Mouse (Mus musculus) liver, embryonic 14.5 days (tissue): Measurements from ENCODE around the gene Plac9a. TPM values are rescaled to one million over a fixed set of nuclear protein-coding genes. Genes with fewer than 3 reads are reported as not detected.
"Not testable (repeated sequence)": the region's sequence is repeated elsewhere in the genome, so short reads cannot be mapped to it uniquely, and the experiment has no call there.

Source experiments
- ATAC-seq: fragments of 200-750 bp; cut with Nextera tagmentation; 2 replicates; pipeline ENCODE4 v1.8.0; 2017; ENCODE audit warnings: moderate number of reproducible peaks, mild to moderate bottlenecking, moderate library complexity; ENCODE audit not compliant: insufficient read depth
- DNase-seq, 3 experiments: peaks; one replicate each; pipeline ENCODE4 v3.0.0-alpha.2; 2012 to 2013; ENCODE audit warnings: low read depth in 3 of 3, low spot score in 3 of 3
- H3K27ac ChIP-seq: fragments of 300-500 bp; sonication (generic); 2 replicates; pipeline ENCODE4 v1.5.1; 2014; ENCODE audit warnings: moderate library complexity, mild to moderate bottlenecking, control low read depth, inconsistent platforms
- H3K27me3 ChIP-seq: fragments of 300-500 bp; sonication (generic); 2 replicates; pipeline ENCODE4 v1.6.1; 2014; ENCODE audit warnings: mild to moderate bottlenecking, low read length, moderate library complexity; ENCODE audit not compliant: control insufficient read depth, insufficient read depth
- H3K36me3 ChIP-seq: fragments of 300-500 bp; sonication (generic); replicated peaks from 2 replicates; pipeline ENCODE4 v1.6.1; 2014; ENCODE audit warnings: low read depth; ENCODE audit not compliant: control insufficient read depth, insufficient read depth
- H3K4me1 ChIP-seq, 2 experiments: fragments of 200-500 bp in 1 of 2; fragments of 300-500 bp in 1 of 2; sonication (generic) in 1 of 2; replicated peaks; 2 replicates each; pipeline ENCODE4 v1.6.1; 2012 to 2014; ENCODE audit warnings: antibody characterized with exemption in 1 of 2, inconsistent platforms in 1 of 2, low read length in 1 of 2; ENCODE audit not compliant: control insufficient read depth in 2 of 2, insufficient read depth in 2 of 2
- H3K4me2 ChIP-seq: fragments of 300-500 bp; sonication (generic); 2 replicates; pipeline ENCODE4 v1.6.1; 2014; ENCODE audit warnings: low read depth, mild to moderate bottlenecking, control low read depth, moderate library complexity
- H3K4me3 ChIP-seq, 2 experiments: fragments of 200-500 bp in 1 of 2; fragments of 300-500 bp in 1 of 2; sonication (generic) in 1 of 2; 2 replicates each; pipeline ENCODE4 v1.5.1; 2012 to 2014; ENCODE audit warnings: low read depth in 2 of 2, low read length in 2 of 2, mild to moderate bottlenecking in 2 of 2, control low read depth in 1 of 2, inconsistent platforms in 1 of 2, moderate library complexity in 1 of 2; ENCODE audit not compliant: insufficient read depth in 1 of 2
- H3K9ac ChIP-seq: fragments of 300-500 bp; sonication (generic); replicated peaks from 2 replicates; pipeline ENCODE4 v1.6.1; 2014; ENCODE audit warnings: mild to moderate bottlenecking, control low read depth, moderate library complexity
- H3K9me3 ChIP-seq: fragments of 300-500 bp; sonication (generic); 2 replicates; pipeline ENCODE4 v1.6.1; 2016; ENCODE audit warnings: low read length, mixed read lengths; ENCODE audit not compliant: control insufficient read depth
- CTCF ChIP-seq: IDR thresholded peaks from 2 replicates; pipeline ENCODE4 v1.5.1; 2016; ENCODE audit warnings: antibody characterized with exemption, low read depth, control low read depth
- EP300 ChIP-seq: IDR thresholded peaks from 2 replicates; pipeline ENCODE4 v1.6.1; 2016; ENCODE audit warnings: antibody characterized with exemption, low read depth
- WGBS: fragments of 180-500 bp; shearing (Covaris S2); extraction: QIAGEN DNeasy Blood & Tissue Kit; methylation state at CpG from one replicate; pipeline ENCODE4 v1.1.7; 2014; ENCODE audit not compliant: insufficient replicate concordance; 5-methylcytosine and 5-hydroxymethylcytosine counted together
- polyA plus RNA-seq, 2 experiments: library from polyadenylated mRNA; depleted of rRNA in 1 of 2; stranded (reverse) in 1 of 2; unstranded in 1 of 2; fragments of >200 nt; fragmentation: Nextera tagmentation in 1 of 2; extraction: Ambion mirVana in 1 of 2; gene quantifications; 2 replicates each; pipeline versions ENCODE4 v1.2.1 to v1.2.3; 2012 to 2014

Gene Plac9a
- polyA plus RNA-seq, 2 experiments: 0.21 TPM; not detected in 1

- Histone ChIP-seq H3K27me3 (no peaks in the 10 kb centered on the region), H3K4me1 (peaks cover 0 to 6% of the 10 kb centered on the region in 2 experiments; a peak in 2 of 4 replicates), H3K27ac (no peak overlapping the region), H3K9ac (no peak overlapping the region), H3K9me3 (no peaks in the 10 kb centered on the region), H3K4me3 (no peak overlapping the region), H3K4me2 (no peak overlapping the region), H3K36me3 (no peaks in the 10 kb centered on the region)
- WGBS: 57% methylated on average over 6 of the region's 6 CpGs
- DNase-seq: no peak
- ATAC-seq: no peak
- TF ChIP-seq EP300 (no peak), CTCF (no peak)
Observed at GRCm38 (mm10) chr14:25851189-25851588, 51.7 kb downstream of the Plac9a start.

- DNase-seq: no peak
- Histone ChIP-seq H3K4me3 (no peak overlapping the region), H3K27ac (no peak overlapping the region), H3K36me3 (no peaks in the 10 kb centered on the region), H3K9ac (no peak overlapping the region), H3K27me3 (no peaks in the 10 kb centered on the region), H3K9me3 (no peaks in the 10 kb centered on the region), H3K4me2 (no peak overlapping the region), H3K4me1 (peaks cover 0 to 1% of the 10 kb centered on the region in 2 experiments; a peak in 2 of 4 replicates)
- ATAC-seq: no peak
- 68% methylated on average over 2 of the region's 2 CpGs for WGBS
- no peak for TF ChIP-seq CTCF
- no peak for TF ChIP-seq EP300
Observed at GRCm38 (mm10) chr14:25850433-25850832, 52.5 kb downstream of the Plac9a start.

GRCm38 (mm10) chr14:25848708-25849107, 54.2 kb downstream of the Plac9a start:
- H3K36me3 ChIP-seq, H3K4me2 ChIP-seq, H3K4me3 ChIP-seq, H3K4me1 ChIP-seq, H3K27ac ChIP-seq, H3K27me3 ChIP-seq, H3K9ac ChIP-seq, ATAC-seq, DNase-seq, H3K9me3 ChIP-seq: not testable (repeated sequence)
- 77% methylated on average over 3 of the region's 4 CpGs for WGBS

GRCm38 (mm10) chr14:25848237-25848636, 54.7 kb downstream of the Plac9a start:
- no peaks in the 10 kb centered on the region; a peak in 1 of 4 replicates for H3K4me1 ChIP-seq
- no peak overlapping the region for H3K4me3 ChIP-seq
- no peak overlapping the region for H3K27ac ChIP-seq
- no peak for DNase-seq
- 77% methylated on average over 6 of the region's 6 CpGs for WGBS
- no peaks in the 10 kb centered on the region for H3K27me3 ChIP-seq
- no peaks in the 10 kb centered on the region for H3K9me3 ChIP-seq
- no peak overlapping the region for H3K4me2 ChIP-seq
- H3K9ac ChIP-seq: no peak overlapping the region
- H3K36me3 ChIP-seq: no peaks in the 10 kb centered on the region
- no peak for ATAC-seq
- TF ChIP-seq EP300 (no peak), CTCF (no peak)

- Histone ChIP-seq H3K36me3 (no peaks in the 10 kb centered on the region), H3K4me3 (no peak overlapping the region), H3K27ac (no peak overlapping the region), H3K4me2 (no peak overlapping the region), H3K9me3 (no peaks in the 10 kb centered on the region), H3K4me1 (peaks cover 0 to 3% of the 10 kb centered on the region in 2 experiments; a peak in 1 of 4 replicates), H3K9ac (no peak overlapping the region), H3K27me3 (no peaks in the 10 kb centered on the region)
- WGBS: 46% methylated on average over 9 of the region's 9 CpGs
- ATAC-seq (no peak), DNase-seq (no peak)
- no peak for TF ChIP-seq CTCF
- TF ChIP-seq EP300: no peak
Observed at GRCm38 (mm10) chr14:25847660-25848059, 55.2 kb downstream of the Plac9a start.
